Mouse (Mus musculus) brain, embryonic 14.5 days (tissue): ENCODE data around the gene Olfr1221.

Source experiments
- CTCF ChIP-seq: fragments of 200-500 bp; IDR thresholded peaks from 2 replicates; pipeline ENCODE4 v1.5.1; 2012; ENCODE audit warnings: inconsistent platforms, mild to moderate bottlenecking, moderate library complexity, borderline replicate concordance; ENCODE audit not compliant: insufficient read depth, insufficient read length; ENCODE audit errors: extremely low read depth
- POLR2A ChIP-seq: fragments of 200-500 bp; IDR thresholded peaks from 2 replicates; pipeline ENCODE4 v1.6.1; 2012; ENCODE audit warnings: mild to moderate bottlenecking, inconsistent platforms, borderline replicate concordance; ENCODE audit not compliant: poor library complexity, insufficient read depth, insufficient read length, severe bottlenecking; ENCODE audit errors: extremely low read depth

DNA sequence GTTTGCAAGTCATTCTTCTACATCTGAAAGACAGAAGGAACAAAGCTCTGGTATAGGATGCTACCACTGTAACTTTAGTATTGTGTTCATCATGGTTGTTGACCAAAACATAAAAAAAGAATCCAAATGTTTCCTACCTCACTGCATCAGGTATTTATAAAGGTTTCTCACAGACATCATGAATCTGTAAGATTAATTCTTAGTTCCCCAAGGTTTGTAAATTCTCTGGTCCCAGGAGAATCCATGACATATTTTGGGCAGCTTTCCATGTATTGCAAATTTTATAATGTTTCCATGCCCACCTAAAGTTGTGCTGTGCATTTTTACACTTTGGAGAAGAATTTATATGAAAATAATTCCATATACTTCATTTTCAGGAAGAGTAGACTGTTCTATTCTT lies 56.0 kb downstream of the Olfr1221 start, which contains the start of gene Olfr1218:
- no peak for TF ChIP-seq POLR2A
- TF ChIP-seq CTCF: no peak
